Mouse (Mus musculus) gastrocnemius, adult 2 months (tissue): ENCODE data around the gene Esyt1. TPM values are rescaled to one million over a fixed set of nuclear protein-coding genes. Genes with fewer than 3 reads are reported as not detected.
"Not testable (repeated sequence)": the region's sequence is repeated elsewhere in the genome, so short reads cannot be mapped to it uniquely, and the experiment has no call there.

Experiments
- DNase-seq: peaks from one replicate; pipeline ENCODE4 v3.0.0; 2022
- H3K27ac ChIP-seq: fragments of 200-600 bp; 2 replicates; pipeline ENCODE4 v1.8.1; 2022; ENCODE audit warnings: mild to moderate bottlenecking
- H3K4me3 ChIP-seq: fragments of 200-600 bp; 2 replicates; pipeline ENCODE4 v1.8.1; 2022; ENCODE audit warnings: mild to moderate bottlenecking, moderate library complexity
- CTCF ChIP-seq: fragments of 200-600 bp; IDR thresholded peaks from 2 replicates; pipeline ENCODE4 v1.8.1; 2022; ENCODE audit warnings: antibody characterized with exemption, mild to moderate bottlenecking, moderate library complexity
- intact Hi-C: fragments of 180-260 bp; cut with DNase I; formaldehyde crosslinking; loops from one replicate; pipeline ENCODE4 v1.15.1; 2025
- total RNA-seq, 2 experiments: library from RNA; stranded (reverse); gene quantifications; 2 replicates each; pipeline ENCODE4 v1.2.3; 2021

Esyt1 gene
- total RNA-seq, 2 experiments from 2014 or later, result 13.7 to 14.3 TPM

GRCm38 (mm10) chr10:128509831-128510230, 15.8 kb downstream of the Esyt1 start:
- intact Hi-C loops, result loop anchor here (2.0 kb wide), 1 partner anchor 13 kb away; no protein-coding TSS in a partner anchor
- no peak overlapping the region for H3K4me3 ChIP-seq
- no peak for TF ChIP-seq CTCF

DNA sequence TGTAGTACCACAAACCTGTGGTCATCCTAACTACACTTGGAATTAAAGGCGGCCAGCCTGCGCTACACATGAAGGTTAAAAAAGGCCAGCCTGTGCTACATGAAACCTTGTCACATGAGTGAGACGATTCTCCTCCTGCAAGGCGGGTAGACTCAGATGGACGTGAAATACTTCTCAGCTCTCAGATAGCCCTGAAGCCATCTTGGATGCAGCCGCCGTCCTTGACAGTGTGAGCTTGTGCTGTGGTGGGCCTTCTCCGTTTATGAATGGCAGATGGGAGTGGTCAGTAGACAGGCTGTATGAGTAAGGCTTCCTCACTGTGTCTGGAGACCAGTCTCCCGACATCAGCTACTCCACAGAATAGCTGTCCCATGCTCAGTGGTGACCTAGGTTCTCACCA, 16.5 kb downstream of the Esyt1 start:
- Histone ChIP-seq H3K4me3 (no peak overlapping the region), H3K27ac (no peak overlapping the region)
- intact Hi-C loops, result loop anchor here (2.0 kb wide), 1 partner anchor 14 kb away; no protein-coding TSS in a partner anchor
- no peak for TF ChIP-seq CTCF
- DNase-seq, result no peak

More at GRCm38 (mm10) chr10:128509831-128510230, 15.8 kb downstream of the Esyt1 start:
- DNase-seq, result no peak
- H3K27ac ChIP-seq, result no peak overlapping the region

GRCm38 (mm10) chr10:128508260-128508659, 17.4 kb downstream of the Esyt1 start:
- Histone ChIP-seq H3K27ac (peak overlapping the region; percentile 46; the same call in 1 of the 2 replicates), H3K4me3 (no peak overlapping the region)
- no peak for TF ChIP-seq CTCF
- no peak for DNase-seq
- intact Hi-C loops, result loop anchor here (2.0 kb wide), 1 partner anchor 15 kb away; no protein-coding TSS in a partner anchor

DNA sequence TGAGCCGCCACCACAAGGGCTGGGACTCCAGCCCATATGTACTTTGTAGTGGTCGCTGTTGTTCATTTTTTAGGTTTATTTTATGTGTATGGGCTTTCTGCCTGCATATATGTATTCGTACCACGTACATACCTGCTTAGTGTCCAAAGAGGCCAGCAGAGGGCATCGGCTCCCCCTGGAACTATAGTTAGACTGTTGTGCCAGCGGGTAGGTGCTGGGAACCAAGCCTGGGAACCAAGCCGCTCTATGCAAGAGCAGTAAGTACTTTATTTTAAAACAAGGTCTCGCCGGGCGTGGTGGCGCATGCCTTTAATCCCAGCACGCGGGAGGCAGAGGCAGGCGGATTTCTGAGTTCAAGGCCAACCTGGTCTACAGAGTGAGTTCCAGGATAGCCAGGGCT, 19.7 kb downstream of the Esyt1 start:
- intact Hi-C loops, result no loop called here
- Histone ChIP-seq H3K4me3 (no peak overlapping the region), H3K27ac (no peak overlapping the region)
- TF ChIP-seq CTCF, result peak; percentile 4; the same call in 1 of the 2 replicates
- no peak for DNase-seq

DNA sequence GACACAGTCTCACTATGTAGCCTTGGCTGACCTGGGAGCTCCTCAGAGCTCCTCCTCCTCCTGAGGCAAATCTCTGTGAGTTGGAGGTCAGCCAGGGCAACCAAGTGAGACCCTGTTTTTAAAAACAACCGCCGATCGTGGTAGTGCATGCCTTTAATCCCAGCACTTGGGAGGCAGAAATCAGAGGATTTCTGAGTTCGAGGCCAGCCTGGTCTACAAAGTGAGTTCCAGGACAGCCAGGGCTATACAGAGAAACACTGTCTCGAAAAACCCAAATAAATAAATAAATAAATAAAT, 20.4 kb downstream of the Esyt1 start:
- peak overlapping the region; percentile 88 for H3K27ac ChIP-seq
- intact Hi-C loops, result not testable (repeated sequence)

DNA sequence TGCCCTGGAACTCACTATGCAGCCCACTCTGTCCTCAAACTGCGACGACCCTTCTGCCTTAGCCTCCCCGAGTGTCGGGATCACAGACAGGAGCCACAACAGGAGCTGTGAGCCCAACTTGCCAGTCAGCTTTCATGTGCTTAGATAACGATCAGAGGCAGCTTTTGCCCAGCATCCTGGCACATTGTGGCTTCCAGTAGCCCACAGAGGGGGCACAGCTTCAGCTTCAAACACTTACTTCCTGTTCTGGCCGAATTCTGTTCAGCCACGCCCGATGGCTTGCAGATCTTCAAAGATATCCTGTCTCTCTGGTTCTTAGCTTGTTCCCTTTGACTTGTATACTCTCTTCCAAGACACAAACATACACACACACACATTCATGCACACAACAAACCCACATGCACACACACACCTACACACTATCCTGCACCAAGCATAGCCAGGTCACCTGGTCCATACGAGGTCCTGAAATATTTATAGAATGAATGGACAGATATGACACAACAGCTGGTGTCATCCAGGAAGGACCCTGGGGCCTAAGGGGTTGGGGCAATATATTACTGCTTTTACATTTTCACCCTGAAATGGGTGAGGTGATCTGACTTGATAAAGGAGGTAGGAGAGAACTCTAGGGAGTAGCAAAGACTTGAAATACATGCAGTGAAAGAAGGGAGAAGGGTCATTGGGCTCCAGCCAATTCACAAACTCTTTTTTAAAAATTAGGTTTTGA, 20.9 kb downstream of the Esyt1 start:
- Histone ChIP-seq H3K4me3 (peak overlapping the region; percentile 68), H3K27ac (peak overlapping the region; percentile 88)
- intact Hi-C loops, result loop anchor here (5.0 kb wide), 1 partner anchor 32 kb away; no protein-coding TSS in a partner anchor
- no peak for TF ChIP-seq CTCF
- no peak for DNase-seq

More for the DNA sequence above, 20.4 kb downstream of the Esyt1 start:
- DNase-seq, result not testable (repeated sequence)
- peak overlapping the region; percentile 68; the same call in 1 of the 2 replicates for H3K4me3 ChIP-seq

GRCm38 (mm10) chr10:128504012-128504411, 21.7 kb downstream of the Esyt1 start:
- no peak for TF ChIP-seq CTCF
- peak overlapping the region; percentile 68 for H3K4me3 ChIP-seq
- DNase-seq, result no peak
- peak overlapping the region; percentile 88 for H3K27ac ChIP-seq
- intact Hi-C loops, result loop anchor here (5.0 kb wide), 1 partner anchor 33 kb away; no protein-coding TSS in a partner anchor

- peak overlapping the region; percentile 88 for H3K27ac ChIP-seq
- peak overlapping the region; percentile 68 for H3K4me3 ChIP-seq
These were observed 22.1 kb downstream of the Esyt1 start for GRCm38 (mm10) chr10:128503532-128503931.

GRCm38 (mm10) chr10:128502341-128502740, 23.3 kb downstream of the Esyt1 start:
- Histone ChIP-seq H3K4me3 (peak overlapping the region; percentile 68), H3K27ac (peak overlapping the region; percentile 88)
- peak; percentile 72 for DNase-seq
- TF ChIP-seq CTCF, result no peak
- intact Hi-C loops, result loop anchor here (5.0 kb wide), 1 partner anchor 35 kb away; no protein-coding TSS in a partner anchor

More at GRCm38 (mm10) chr10:128503532-128503931, 22.1 kb downstream of the Esyt1 start:
- intact Hi-C loops, result loop anchor here (5.0 kb wide), 1 partner anchor 34 kb away; no protein-coding TSS in a partner anchor
- no peak for TF ChIP-seq CTCF
- DNase-seq, result no peak

DNA sequence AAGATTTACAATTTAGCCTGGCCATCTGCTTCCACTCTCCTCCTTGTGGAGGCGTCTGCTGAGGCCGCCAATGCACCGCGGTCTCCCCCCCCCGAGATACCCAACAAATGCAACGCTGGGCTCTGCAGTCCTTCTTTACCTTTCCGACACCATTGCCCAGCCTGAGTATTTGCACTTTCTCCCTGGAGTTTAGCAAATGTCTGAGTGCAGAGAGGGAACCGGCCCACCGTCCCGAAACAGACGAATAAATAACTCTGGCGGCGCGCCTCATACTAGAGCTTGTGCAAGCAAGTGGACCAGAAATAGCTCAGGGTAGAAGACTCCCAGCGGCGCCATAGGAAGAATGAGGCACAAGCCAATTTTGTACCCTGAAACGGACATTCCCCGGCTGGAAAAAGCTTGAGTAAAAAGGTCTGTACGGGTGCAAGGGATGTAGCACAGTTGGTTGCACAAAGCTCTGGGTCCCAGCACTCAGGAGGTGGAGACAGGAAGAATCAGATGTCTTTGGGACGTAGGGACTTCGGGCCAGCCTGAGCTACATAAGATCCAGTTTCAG, 26.5 kb downstream of the Esyt1 start:
- intact Hi-C loops, result no loop called here
- TF ChIP-seq CTCF, result no peak; the same call in 1 of the 2 replicates
- peak; percentile 88 for DNase-seq
- Histone ChIP-seq H3K27ac (peak overlapping the region; percentile 94), H3K4me3 (peak overlapping the region; percentile 82)

GRCm38 (mm10) chr10:128498590-128498989, 27.1 kb downstream of the Esyt1 start, which contains the start of gene Myl6b:
TSS of gene Myl6b (minus strand) at chr10:128498685.
- Histone ChIP-seq H3K4me3 (peak within 1 kb of the TSS; percentile 82), H3K27ac (peak within 1 kb of the TSS; percentile 94)
- TF ChIP-seq CTCF, result no peak
- DNase-seq, result peak; percentile 97
- intact Hi-C loops, result no loop called here

- no peak overlapping the region for H3K4me3 ChIP-seq
- peak overlapping the region; percentile 46; the same call in 1 of the 2 replicates for H3K27ac ChIP-seq
- TF ChIP-seq CTCF, result no peak
- intact Hi-C loops, result loop anchor here (2.0 kb wide), 1 partner anchor 50 kb away; the partner anchor contains the start of gene Zc3h10
- DNase-seq, result no peak
These were observed 28.4 kb downstream of the Esyt1 start for GRCm38 (mm10) chr10:128497134-128497737.
